Mouse (Mus musculus): Measurements from ENCODE around the gene Lgals12.

DNA sequence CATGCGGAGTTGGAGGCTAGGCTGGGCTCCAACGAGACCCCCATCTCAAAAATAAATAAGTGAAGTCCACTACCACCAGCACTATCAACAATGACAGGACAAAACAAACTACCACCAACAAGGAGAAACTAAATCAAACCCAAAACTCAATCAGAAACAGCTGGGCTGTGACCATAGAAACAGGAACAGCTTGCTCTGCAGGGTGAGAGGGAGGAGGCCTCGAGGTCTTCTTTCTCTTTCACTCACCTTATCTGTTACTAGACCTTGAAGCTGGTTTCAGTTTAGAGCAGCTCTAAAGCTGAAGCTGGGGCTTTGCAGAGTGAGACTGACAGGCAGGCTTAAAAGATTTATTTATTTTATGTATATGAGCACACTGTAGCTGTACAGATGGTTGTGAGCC, 45.5 kb downstream of the Lgals12 start:
- no peak for TF ChIP-seq POLR2A (IDR thresholded peaks at IDR 0.05; ENCODE audit: insufficient read length, low read depth)
- no peak for TF ChIP-seq USF1 (IDR thresholded peaks at IDR 0.05; ENCODE audit: low read depth)
- TF ChIP-seq MAX (IDR thresholded peaks at IDR 0.05; ENCODE audit: low read depth): no peak

All from myocyte (in vitro differentiated cells).